Mouse (Mus musculus) left cerebral cortex, adult 18-20 months (tissue): ENCODE results near the gene Lyrm1. TPM values are rescaled to one million over a fixed set of nuclear protein-coding genes. Genes with fewer than 3 reads are reported as not detected.

Experiments
- DNase-seq, 2 experiments: peaks; one replicate each; pipeline ENCODE4 v3.0.0; 2021 to 2022; ENCODE audit warnings: low spot score in 2 of 2, mixed read lengths in 1 of 2
- long read RNA-seq, 2 experiments: library from polyadenylated mRNA; stranded (forward); transcript quantifications; one replicate each; pipeline ENCODE4 v2.0.0; 2021
- total RNA-seq, 2 experiments: library from RNA; stranded (reverse); gene quantifications; 2 replicates each; pipeline ENCODE4 v1.2.3; 2021

The Lyrm1 gene
- 10 to 100 TPM; 13.5 to 13.8 TPM for total RNA-seq
- long read RNA-seq, experiment 1, partial matches to known transcripts = 0 of 16 reads
- long read RNA-seq, experiment 1, other reads (novel, unspliced or antisense) = 7 of 16 reads
- long read RNA-seq, experiment 2, partial matches to known transcripts = 0 of 15 reads
- long read RNA-seq, experiment 2, other reads (novel, unspliced or antisense) = 8 of 15 reads

DNA sequence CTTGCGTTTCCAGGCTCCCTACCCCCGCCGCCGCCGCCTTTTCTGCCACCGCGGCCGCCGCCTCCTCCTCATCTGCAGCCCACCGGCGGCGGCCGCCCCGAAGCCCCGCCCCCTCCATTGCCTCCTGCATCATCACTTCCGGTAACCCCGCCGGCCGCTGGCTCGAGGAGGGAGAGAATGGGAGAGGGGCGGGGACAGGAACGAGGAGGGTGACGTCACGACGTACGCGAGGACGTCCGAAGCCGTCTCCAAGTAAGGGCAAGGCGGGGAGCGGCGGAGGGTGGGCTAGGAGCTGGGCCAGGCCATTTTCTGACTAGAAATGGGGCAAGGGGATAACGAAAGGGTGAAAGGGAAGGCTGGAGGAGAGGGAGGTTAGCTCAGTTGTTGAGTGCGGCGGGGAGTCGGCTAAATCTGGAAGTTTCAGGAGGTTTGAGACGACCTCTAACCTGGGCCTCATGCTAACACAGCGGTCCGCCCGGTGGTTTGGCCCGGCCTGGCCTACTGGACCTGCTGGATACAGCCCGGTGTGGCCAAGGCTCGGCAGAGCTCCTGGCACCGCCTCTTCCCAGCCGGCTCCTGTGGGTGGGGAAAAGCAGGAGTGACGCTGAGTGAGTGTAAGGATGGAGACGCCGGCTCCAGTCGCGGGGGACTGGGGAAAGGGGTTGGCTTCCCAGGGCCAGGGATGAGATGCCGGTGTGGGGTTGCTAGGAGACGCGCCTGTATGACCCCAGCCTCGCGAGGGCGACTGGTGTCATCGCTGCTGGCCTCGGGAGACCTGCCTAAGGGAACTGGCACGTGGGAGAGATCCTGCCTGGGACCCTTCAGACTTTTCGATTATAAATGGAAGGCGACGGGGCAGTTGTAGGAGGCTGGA, at the start of gene Lyrm1, which contains the start of gene Dcun1d3:
Gene Lyrm1 (plus strand): TSS at position 223 of the 874 bp plus-strand sequence.
Gene Dcun1d3 (minus strand): TSS at position 660 of the 874 bp plus-strand sequence.
- peak; percentile 97 to 98 for DNase-seq

DNA sequence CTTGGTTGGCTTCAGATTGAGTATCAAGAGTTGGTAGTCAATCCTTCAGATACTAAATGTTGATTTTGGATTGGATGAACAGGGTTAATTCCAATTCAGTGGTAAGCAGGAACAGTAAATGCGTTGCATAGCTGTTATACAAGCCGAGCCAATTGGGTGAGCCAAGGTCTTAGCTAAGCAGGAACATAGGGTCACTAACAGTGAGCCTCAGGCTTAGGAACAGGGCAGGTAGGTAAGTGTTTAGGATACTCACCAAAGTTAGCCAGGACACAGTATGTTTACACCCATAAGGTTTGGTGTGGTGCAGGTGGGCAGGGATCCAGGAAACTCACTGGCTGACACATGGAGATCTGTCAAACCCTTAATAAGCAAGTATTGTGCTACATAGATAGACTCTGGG, 48.3 kb upstream of the Lyrm1 start:
- DNase-seq = no peak

DNA sequence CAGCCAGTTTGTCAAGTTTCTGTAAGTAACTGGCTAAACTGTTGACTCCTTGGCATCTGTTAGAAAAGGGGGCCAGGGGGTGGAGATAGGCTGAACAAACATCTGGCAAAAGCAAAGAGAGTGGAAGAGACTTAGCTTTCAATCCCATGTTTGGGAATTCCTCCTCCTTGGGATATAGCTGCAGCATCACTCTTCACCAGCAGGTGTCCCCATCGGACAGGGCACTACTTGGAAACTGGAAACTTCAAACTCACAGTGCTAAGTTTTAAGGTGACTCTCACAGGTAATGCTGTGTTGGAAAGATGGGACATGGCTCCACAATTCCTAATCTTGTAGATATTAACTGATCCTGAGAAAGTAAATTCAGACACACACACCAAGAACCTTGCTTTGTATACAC, 46.6 kb upstream of the Lyrm1 start:
- DNase-seq = peak; percentile 75 to 77

- DNase-seq = no peak
Measured at GRCm38 (mm10) chr7:119850737-119851136, 44.9 kb upstream of the Lyrm1 start.

DNA sequence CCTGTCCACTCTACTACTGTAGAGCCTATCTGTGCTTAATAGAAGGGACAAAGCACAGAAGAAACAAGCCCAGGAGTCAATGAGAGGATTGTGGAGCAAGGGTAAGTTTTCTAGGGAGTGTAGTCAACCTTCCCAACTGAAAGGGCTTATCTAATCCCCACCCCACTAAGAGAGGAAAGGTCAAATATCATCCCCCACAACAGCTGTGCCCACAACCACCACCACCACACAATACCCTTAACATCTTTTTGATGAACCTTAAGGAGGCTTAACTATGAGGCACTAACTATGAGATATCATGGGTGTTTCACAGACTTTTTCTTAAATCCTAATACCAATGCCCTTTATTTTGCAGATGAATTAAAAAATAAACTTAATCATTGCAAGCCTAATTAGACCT, 43.2 kb upstream of the Lyrm1 start:
- no peak for DNase-seq

- no peak for DNase-seq
Measured at GRCm38 (mm10) chr7:119853186-119853585, 42.5 kb upstream of the Lyrm1 start.

GRCm38 (mm10) chr7:119854362-119854761, 41.3 kb upstream of the Lyrm1 start:
- DNase-seq = no peak

DNA sequence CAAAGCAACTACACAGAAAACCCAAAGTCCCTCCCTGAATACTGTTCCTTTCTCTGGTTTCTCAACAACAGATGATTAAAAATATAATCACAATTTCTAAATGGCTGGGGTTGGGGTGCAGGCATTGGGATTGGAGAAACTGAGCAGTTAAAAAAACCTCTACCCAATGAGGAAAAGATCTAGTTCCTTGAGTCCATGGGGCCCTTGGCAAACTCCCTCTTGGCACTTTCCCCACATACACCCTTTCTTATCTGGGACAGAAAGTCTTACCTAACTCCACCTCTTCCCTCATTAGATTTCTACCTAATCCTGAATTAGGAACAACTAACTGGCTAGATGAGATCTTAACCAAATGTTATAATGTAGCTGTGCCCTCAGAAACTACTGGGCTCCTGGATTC, 40.6 kb upstream of the Lyrm1 start:
- no peak for DNase-seq

- DNase-seq = no peak
Measured at GRCm38 (mm10) chr7:119859476-119859875, 36.2 kb upstream of the Lyrm1 start.

DNA sequence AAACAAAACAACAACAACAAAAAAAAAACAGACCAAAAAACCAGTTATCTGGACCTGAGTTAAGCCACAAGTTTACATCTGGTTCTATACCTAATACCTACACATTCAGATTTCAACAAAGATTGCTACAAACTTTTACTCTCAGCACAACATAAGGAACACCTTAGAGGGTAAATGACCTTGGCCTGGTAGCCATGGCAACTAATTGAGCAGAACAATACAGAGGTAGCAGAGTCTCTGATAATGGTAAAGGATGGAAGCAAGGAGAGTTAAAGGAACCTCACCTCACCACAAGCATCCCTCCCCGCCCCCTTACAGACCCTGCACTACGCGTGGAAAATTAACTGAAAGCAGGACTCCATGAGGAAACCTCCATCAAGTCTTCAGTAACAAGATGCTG, 35.5 kb upstream of the Lyrm1 start:
- DNase-seq = no peak

DNA sequence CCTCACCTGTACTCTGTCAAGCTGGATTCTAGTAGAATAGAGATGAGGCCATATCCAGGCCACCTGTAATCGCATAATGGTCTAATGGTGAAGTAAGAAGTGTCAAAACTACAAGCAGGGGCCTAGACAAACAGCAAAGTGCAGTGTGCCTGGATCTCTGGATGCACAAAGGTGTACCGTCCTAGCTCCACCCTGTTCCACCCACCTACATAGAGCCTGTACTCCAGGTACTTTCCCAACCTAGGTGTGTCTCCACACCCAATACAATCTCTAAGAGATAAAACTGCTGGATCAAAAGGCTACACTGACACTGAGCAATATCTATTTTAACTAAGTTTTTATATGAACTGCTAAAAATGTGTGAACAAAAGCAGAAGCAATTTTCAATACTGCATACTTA, 35.1 kb upstream of the Lyrm1 start:
- no peak for DNase-seq

DNA sequence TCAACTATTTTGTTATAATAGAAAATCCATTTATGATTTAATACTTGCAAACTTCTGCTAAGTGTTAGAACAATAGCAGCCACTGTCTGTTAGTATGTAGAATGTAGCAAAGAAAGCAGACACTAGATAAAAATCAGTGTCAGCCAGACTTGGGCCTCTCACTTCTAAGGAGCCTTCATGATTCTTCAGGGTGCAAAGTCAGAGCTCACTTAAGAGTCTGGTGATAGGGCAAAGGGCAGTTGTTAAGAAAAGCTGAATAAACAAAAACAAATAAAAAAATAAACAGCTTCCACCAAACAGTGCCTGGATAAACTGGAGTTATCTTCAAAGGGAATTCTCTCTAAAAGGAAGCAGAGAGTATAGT, 34.7 kb upstream of the Lyrm1 start:
- no peak for DNase-seq

DNA sequence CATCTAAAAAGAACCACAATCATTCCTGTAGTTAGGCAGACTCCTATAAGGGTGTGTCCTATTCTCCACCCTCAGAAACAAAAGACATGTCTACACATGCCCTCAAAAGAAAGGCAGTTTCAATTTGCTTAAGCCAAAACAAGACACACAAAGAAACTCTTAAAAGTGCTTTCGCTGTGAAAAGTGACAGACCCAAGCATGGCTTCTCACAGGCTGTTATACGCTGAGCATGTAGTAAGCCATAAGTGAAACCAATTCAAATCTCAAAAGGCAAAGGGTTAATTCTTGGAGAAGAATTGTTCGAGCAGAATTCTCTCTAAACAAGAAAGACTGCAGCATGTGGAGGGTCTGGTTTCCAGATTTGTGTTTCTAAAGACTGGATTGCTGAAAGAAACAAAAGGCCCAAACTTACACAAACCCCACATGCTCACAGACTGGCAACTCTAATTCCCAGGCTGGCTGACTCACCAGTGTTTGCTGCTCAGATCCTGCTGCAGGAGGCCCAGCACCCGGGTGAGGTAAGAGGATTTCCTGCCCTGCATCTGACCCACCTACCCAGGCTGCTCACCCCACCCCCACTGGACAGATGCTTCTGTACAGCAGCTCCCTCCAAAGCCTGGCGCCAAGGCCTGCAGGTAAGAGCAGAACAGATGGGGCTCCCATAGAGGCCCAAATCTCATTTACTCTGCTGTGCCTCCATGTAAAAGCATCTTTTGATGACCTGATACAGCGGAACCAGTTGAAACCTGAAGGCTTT, 34.1 kb upstream of the Lyrm1 start:
- DNase-seq = peak; percentile 18 to 25

DNA sequence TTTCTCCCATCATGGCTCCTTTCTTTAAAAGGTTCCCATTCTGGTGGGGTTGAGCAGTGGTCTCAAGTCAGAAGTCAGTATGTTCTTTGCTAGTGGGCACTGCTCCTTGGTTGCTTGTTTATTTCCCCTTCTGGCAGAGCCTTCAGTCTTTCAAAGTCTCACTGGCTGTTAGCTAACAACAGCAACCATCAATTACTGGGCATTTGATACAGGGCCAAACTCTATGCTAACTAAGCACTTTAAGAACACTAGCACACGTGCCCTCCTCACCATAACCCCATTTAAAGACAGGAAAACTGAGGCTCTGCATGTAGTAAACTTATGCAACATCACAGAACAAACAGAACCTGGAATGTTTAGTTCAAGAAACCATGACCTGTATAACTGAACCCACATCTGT, 33.5 kb upstream of the Lyrm1 start:
- DNase-seq = no peak

DNA sequence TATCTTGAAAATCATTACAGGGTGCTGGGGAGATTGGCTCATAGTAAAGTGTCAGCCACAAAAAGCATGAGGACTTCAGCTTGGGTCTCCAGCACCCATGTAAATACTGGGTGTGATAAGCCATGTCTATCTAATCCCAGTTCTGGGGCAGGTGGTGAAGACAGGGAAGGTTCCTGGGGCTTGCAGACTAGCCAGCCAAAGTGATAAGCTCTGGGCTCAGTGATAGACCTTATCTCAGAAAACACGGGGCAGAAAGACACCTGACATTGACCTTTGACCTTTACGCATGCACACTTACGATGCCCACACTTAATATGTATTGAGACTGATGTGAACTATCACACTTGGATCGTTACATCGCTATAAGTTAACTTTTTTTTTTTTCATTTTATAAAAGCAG, 31.2 kb upstream of the Lyrm1 start:
- no peak for DNase-seq

DNA sequence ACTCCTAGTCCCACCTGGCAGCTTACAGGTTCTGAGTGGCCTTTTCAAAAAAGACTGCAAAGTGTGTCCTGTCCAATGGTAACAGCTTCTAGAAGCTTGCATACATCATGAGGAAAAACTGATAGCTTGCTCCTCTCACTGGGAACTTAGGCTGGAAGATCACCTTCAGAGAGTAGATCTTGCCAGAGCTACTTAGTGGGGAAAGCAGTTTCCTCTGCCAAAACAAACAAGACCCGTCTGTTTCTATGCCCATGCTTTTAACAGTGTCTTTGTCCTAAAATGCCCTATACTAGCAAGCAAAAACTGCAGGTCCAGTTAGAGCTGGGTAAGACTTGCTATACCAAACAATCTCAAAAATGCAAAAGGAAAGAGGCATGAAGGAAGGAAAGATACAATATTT, 29.5 kb upstream of the Lyrm1 start:
- DNase-seq = no peak

GRCm38 (mm10) chr7:119872204-119872603, 23.5 kb upstream of the Lyrm1 start:
- DNase-seq = no peak

GRCm38 (mm10) chr7:119873050-119873449, 22.6 kb upstream of the Lyrm1 start:
- no peak for DNase-seq

- peak; percentile 63 to 73 for DNase-seq
Measured at GRCm38 (mm10) chr7:119875776-119876440, 19.8 kb upstream of the Lyrm1 start.

GRCm38 (mm10) chr7:119879171-119879570, 16.5 kb upstream of the Lyrm1 start:
- DNase-seq = no peak

GRCm38 (mm10) chr7:119880345-119880744, 15.3 kb upstream of the Lyrm1 start:
- no peak for DNase-seq
